Mouse (Mus musculus): Measurements from ENCODE around the gene Kcnk1.

GRCm38 (mm10) chr8:126026121-126026520, 31.2 kb downstream of the Kcnk1 start:
- TF ChIP-seq ZNF384 (IDR thresholded peaks at IDR 0.05; ENCODE audit: low read depth, low read length) (no peak), ZC3H11A (IDR thresholded peaks at IDR 0.05; ENCODE audit: borderline replicate concordance, low read depth, low read length) (no peak), HCFC1 (IDR thresholded peaks at IDR 0.05; ENCODE audit: borderline replicate concordance, insufficient read depth, low read length) (no peak), MAFK (IDR thresholded peaks at IDR 0.05; ENCODE audit: insufficient read depth, low read depth, low read length) (no peak)
